Mouse (Mus musculus) olfactory bulb, adult 2 months (tissue): Measurements from ENCODE around the gene Wnt3a.

Source experiments
- CTCF ChIP-seq: fragments of 200-500 bp; IDR thresholded peaks from 2 replicates; pipeline ENCODE4 v1.5.1; 2012; ENCODE audit warnings: low read depth, mild to moderate bottlenecking, low read length, moderate library complexity; ENCODE audit not compliant: insufficient read depth
- POLR2A ChIP-seq: fragments of 200-500 bp; IDR thresholded peaks from 2 replicates; pipeline ENCODE4 v1.6.1; 2012; ENCODE audit warnings: mild to moderate bottlenecking, low read depth, low read length, moderate library complexity; ENCODE audit not compliant: insufficient read depth

DNA sequence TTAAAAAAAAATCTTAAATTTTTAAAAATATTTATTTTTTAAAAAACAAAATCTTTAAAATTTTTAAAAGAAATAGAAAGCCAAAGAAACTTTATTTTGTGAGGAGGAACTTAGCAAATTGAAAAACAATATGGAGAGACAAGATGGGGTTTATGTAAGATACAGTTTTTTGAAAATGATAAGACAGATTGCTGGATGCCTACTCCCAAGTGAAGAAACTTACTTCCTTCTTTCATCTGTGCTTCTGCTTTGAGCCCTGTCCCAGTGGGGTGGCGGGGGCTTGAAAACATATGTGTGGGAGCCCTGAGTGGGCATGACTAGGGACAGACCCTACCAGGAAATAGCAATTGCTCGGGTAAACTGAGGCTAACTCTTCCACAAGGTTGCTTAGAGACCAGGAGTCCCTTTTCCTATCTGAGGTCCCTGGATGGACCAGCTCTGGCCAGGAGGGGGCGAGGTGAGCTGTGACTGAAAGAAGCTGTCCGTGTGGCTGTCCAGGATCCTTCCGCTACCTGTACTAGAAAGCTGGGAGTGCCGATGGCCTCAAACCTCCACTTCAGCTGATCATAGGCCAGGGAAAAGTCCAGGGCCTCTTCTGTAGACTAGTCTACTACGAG is 60.3 kb downstream of the Wnt3a start:
- TF ChIP-seq CTCF (peak; percentile 50; the same call in 1 of the 2 replicates), POLR2A (no peak)
